Mouse (Mus musculus): ENCODE measurements around the gene Mknk2.
A peak's percentile ranks its signal among the peaks of the same experiment; 100 is the strongest.

The Mknk2 gene

GRCm38 (mm10) chr10:80684984-80685383 lies 7.1 kb upstream of the Mknk2 start:
- H3K36me3 ChIP-seq (ENCODE audit: insufficient read depth, low read length): peaks cover 54% of the 10 kb centered on the region
- H3K27me3 ChIP-seq (ENCODE audit: insufficient read depth, low read length): no peaks in the 10 kb centered on the region
- H3K4me1 ChIP-seq (replicated peaks; ENCODE audit: low read depth, low read length): peaks cover 14% of the 10 kb centered on the region
- H3K9me3 ChIP-seq (ENCODE audit: low read length): no peaks in the 10 kb centered on the region
- TF ChIP-seq NANOG (IDR thresholded peaks at IDR 0.05; ENCODE audit: borderline replicate concordance, low read length): no peak
- no peak for TF ChIP-seq CTCF (conservative IDR thresholded peaks at IDR 0.05; ENCODE audit: low read length)
- TF ChIP-seq POU5F1 (IDR thresholded peaks at IDR 0.05; ENCODE audit: borderline replicate concordance, low read length): no peak
- no peak overlapping the region for H3K4me3 ChIP-seq (replicated peaks; ENCODE audit: low read length)

- H3K4me3 ChIP-seq (replicated peaks; ENCODE audit: low read length): no peak overlapping the region
- H3K36me3 ChIP-seq (ENCODE audit: insufficient read depth, low read length): peaks cover 47% of the 10 kb centered on the region
- H3K4me1 ChIP-seq (replicated peaks; ENCODE audit: low read depth, low read length): peaks cover 19% of the 10 kb centered on the region
- TF ChIP-seq CTCF (conservative IDR thresholded peaks at IDR 0.05; ENCODE audit: low read length): peak; percentile 88
- no peak for TF ChIP-seq NANOG (IDR thresholded peaks at IDR 0.05; ENCODE audit: borderline replicate concordance, low read length)
- no peak for TF ChIP-seq POU5F1 (IDR thresholded peaks at IDR 0.05; ENCODE audit: borderline replicate concordance, low read length)
- H3K9me3 ChIP-seq (ENCODE audit: low read length): no peaks in the 10 kb centered on the region
- H3K27me3 ChIP-seq (ENCODE audit: insufficient read depth, low read length): no peaks in the 10 kb centered on the region
Measured at GRCm38 (mm10) chr10:80684214-80684613, 6.3 kb upstream of the Mknk2 start.

- Histone ChIP-seq H3K4me1 (replicated peaks; ENCODE audit: low read depth, low read length) (peaks cover 25% of the 10 kb centered on the region), H3K4me3 (replicated peaks; ENCODE audit: low read length) (no peak overlapping the region), H3K36me3 (ENCODE audit: insufficient read depth, low read length) (peaks cover 42% of the 10 kb centered on the region), H3K27me3 (ENCODE audit: insufficient read depth, low read length) (no peaks in the 10 kb centered on the region), H3K9me3 (ENCODE audit: low read length) (no peaks in the 10 kb centered on the region)
- no peak for TF ChIP-seq NANOG (IDR thresholded peaks at IDR 0.05; ENCODE audit: borderline replicate concordance, low read length)
- TF ChIP-seq POU5F1 (IDR thresholded peaks at IDR 0.05; ENCODE audit: borderline replicate concordance, low read length): no peak
- TF ChIP-seq CTCF (conservative IDR thresholded peaks at IDR 0.05; ENCODE audit: low read length): no peak
Measured at GRCm38 (mm10) chr10:80683647-80684046, 5.7 kb upstream of the Mknk2 start.

GRCm38 (mm10) chr10:80682003-80682402 lies 4.1 kb upstream of the Mknk2 start:
- TF ChIP-seq CTCF (conservative IDR thresholded peaks at IDR 0.05; ENCODE audit: low read length): no peak
- TF ChIP-seq NANOG (IDR thresholded peaks at IDR 0.05; ENCODE audit: borderline replicate concordance, low read length): no peak
- TF ChIP-seq POU5F1 (IDR thresholded peaks at IDR 0.05; ENCODE audit: borderline replicate concordance, low read length): no peak
- H3K9me3 ChIP-seq (ENCODE audit: low read length): no peaks in the 10 kb centered on the region
- peaks cover 41% of the 10 kb centered on the region for H3K4me1 ChIP-seq (replicated peaks; ENCODE audit: low read depth, low read length)
- H3K4me3 ChIP-seq (replicated peaks; ENCODE audit: low read length): no peak overlapping the region
- H3K36me3 ChIP-seq (ENCODE audit: insufficient read depth, low read length): peaks cover 32% of the 10 kb centered on the region
- H3K27me3 ChIP-seq (ENCODE audit: insufficient read depth, low read length): no peaks in the 10 kb centered on the region

- Histone ChIP-seq H3K9me3 (ENCODE audit: low read length) (no peaks in the 10 kb centered on the region), H3K4me3 (replicated peaks; ENCODE audit: low read length) (no peak overlapping the region), H3K36me3 (ENCODE audit: insufficient read depth, low read length) (peaks cover 15% of the 10 kb centered on the region), H3K4me1 (replicated peaks; ENCODE audit: low read depth, low read length) (peaks cover 48% of the 10 kb centered on the region), H3K27me3 (ENCODE audit: insufficient read depth, low read length) (no peaks in the 10 kb centered on the region)
- no peak for TF ChIP-seq CTCF (conservative IDR thresholded peaks at IDR 0.05; ENCODE audit: low read length)
- TF ChIP-seq POU5F1 (IDR thresholded peaks at IDR 0.05; ENCODE audit: borderline replicate concordance, low read length): no peak
- TF ChIP-seq NANOG (IDR thresholded peaks at IDR 0.05; ENCODE audit: borderline replicate concordance, low read length): no peak
Measured at GRCm38 (mm10) chr10:80680260-80680696, 2.4 kb upstream of the Mknk2 start.

- peaks cover 49% of the 10 kb centered on the region for H3K4me1 ChIP-seq (replicated peaks; ENCODE audit: low read depth, low read length)
- 0 out of 2 replicates have a peak overlapping the region, but pooled peaks have one; percentile 27 for H3K4me3 ChIP-seq (replicated peaks; ENCODE audit: low read length)
- H3K9me3 ChIP-seq (ENCODE audit: low read length): no peaks in the 10 kb centered on the region
- H3K36me3 ChIP-seq (ENCODE audit: insufficient read depth, low read length): peaks cover 13% of the 10 kb centered on the region
- TF ChIP-seq CTCF (conservative IDR thresholded peaks at IDR 0.05; ENCODE audit: low read length): no peak
- no peak for TF ChIP-seq POU5F1 (IDR thresholded peaks at IDR 0.05; ENCODE audit: borderline replicate concordance, low read length)
- TF ChIP-seq NANOG (IDR thresholded peaks at IDR 0.05; ENCODE audit: borderline replicate concordance, low read length): no peak
- no peaks in the 10 kb centered on the region for H3K27me3 ChIP-seq (ENCODE audit: insufficient read depth, low read length)
Measured at GRCm38 (mm10) chr10:80679556-80680259, 1.8 kb upstream of the Mknk2 start.

GRCm38 (mm10) chr10:80678601-80679377 lies 877 bp upstream of the Mknk2 start:
- Histone ChIP-seq H3K4me3 (replicated peaks; ENCODE audit: low read length) (peak overlapping the region; percentile 85), H3K27me3 (ENCODE audit: insufficient read depth, low read length) (no peaks in the 10 kb centered on the region), H3K36me3 (ENCODE audit: insufficient read depth, low read length) (peaks cover 22% of the 10 kb centered on the region), H3K9me3 (ENCODE audit: low read length) (no peaks in the 10 kb centered on the region), H3K4me1 (replicated peaks; ENCODE audit: low read depth, low read length) (peaks cover 56% of the 10 kb centered on the region)
- no peak for TF ChIP-seq CTCF (conservative IDR thresholded peaks at IDR 0.05; ENCODE audit: low read length)
- TF ChIP-seq NANOG (IDR thresholded peaks at IDR 0.05; ENCODE audit: borderline replicate concordance, low read length): no peak
- TF ChIP-seq POU5F1 (IDR thresholded peaks at IDR 0.05; ENCODE audit: borderline replicate concordance, low read length): no peak

- no peak for TF ChIP-seq CTCF (conservative IDR thresholded peaks at IDR 0.05; ENCODE audit: low read length)
- no peak for TF ChIP-seq POU5F1 (IDR thresholded peaks at IDR 0.05; ENCODE audit: borderline replicate concordance, low read length)
- TF ChIP-seq NANOG (IDR thresholded peaks at IDR 0.05; ENCODE audit: borderline replicate concordance, low read length): no peak
- Histone ChIP-seq H3K9me3 (ENCODE audit: low read length) (no peaks in the 10 kb centered on the region), H3K4me1 (replicated peaks; ENCODE audit: low read depth, low read length) (peaks cover 70% of the 10 kb centered on the region), H3K4me3 (replicated peaks; ENCODE audit: low read length) (peak overlapping the region; percentile 85), H3K27me3 (ENCODE audit: insufficient read depth, low read length) (no peaks in the 10 kb centered on the region), H3K36me3 (ENCODE audit: insufficient read depth, low read length) (peaks cover 28% of the 10 kb centered on the region)
Measured at GRCm38 (mm10) chr10:80677128-80677875, 610 bp downstream of the Mknk2 start.
